Mouse (Mus musculus) stomach, embryonic 16.5 days (tissue): ENCODE measurements around the gene Gm21293. TPM values are rescaled to one million over a fixed set of nuclear protein-coding genes. Genes with fewer than 3 reads are reported as not detected.
"Not testable (repeated sequence)": the region's sequence is repeated elsewhere in the genome, so short reads cannot be mapped to it uniquely, and the experiment has no call there.

Experiments
- ATAC-seq: fragments of 200-750 bp; cut with Nextera tagmentation; 2 replicates; pipeline ENCODE4 v1.8.0; 2017; ENCODE audit warnings: moderate number of reproducible peaks, moderate TSS enrichment; ENCODE audit not compliant: insufficient read depth, low FRiP score
- H3K27ac ChIP-seq: fragments of 300-500 bp; sonication (generic); 2 replicates; pipeline ENCODE4 v1.5.1; 2014; ENCODE audit warnings: low read length
- H3K27me3 ChIP-seq: fragments of 300-500 bp; sonication (generic); 2 replicates; pipeline ENCODE4 v1.6.1; 2014; ENCODE audit warnings: low read length, control low read depth, mixed read lengths; ENCODE audit not compliant: control insufficient read depth, insufficient read depth
- H3K36me3 ChIP-seq: fragments of 300-500 bp; sonication (generic); 2 replicates; pipeline ENCODE4 v1.6.1; 2014; ENCODE audit warnings: low read length; ENCODE audit not compliant: control insufficient read depth, insufficient read depth
- H3K4me1 ChIP-seq: fragments of 300-500 bp; sonication (generic); 2 replicates; pipeline ENCODE4 v1.6.1; 2014; ENCODE audit warnings: low read length, control low read depth, mixed read lengths; ENCODE audit not compliant: control insufficient read depth, insufficient read depth
- H3K4me2 ChIP-seq: fragments of 300-500 bp; sonication (generic); 2 replicates; pipeline ENCODE4 v1.6.1; 2014; ENCODE audit warnings: low read depth, low read length, mixed read lengths
- H3K4me3 ChIP-seq: fragments of 300-500 bp; sonication (generic); replicated peaks from 2 replicates; pipeline ENCODE4 v1.5.1; 2014; ENCODE audit warnings: mild to moderate bottlenecking, low read length
- H3K9ac ChIP-seq: fragments of 300-500 bp; sonication (generic); 2 replicates; pipeline ENCODE4 v1.6.1; 2014; ENCODE audit warnings: low read length
- H3K9me3 ChIP-seq: fragments of 300-500 bp; sonication (generic); replicated peaks from 2 replicates; pipeline ENCODE4 v1.6.1; 2016; ENCODE audit warnings: low read length, control low read depth; ENCODE audit not compliant: control insufficient read depth
- WGBS: fragments of 180-500 bp; shearing (Covaris S2); extraction: QIAGEN DNeasy Blood & Tissue Kit; methylation state at CpG from one replicate; pipeline ENCODE4 v1.1.7; 2014; 5-methylcytosine and 5-hydroxymethylcytosine counted together
- polyA plus RNA-seq: library from polyadenylated mRNA; unstranded; fragments of >200 nt; fragmentation: Nextera tagmentation; extraction: Ambion mirVana; gene quantifications from 2 replicates; pipeline ENCODE4 v1.2.1, GENCODE M21; 2015

Gene Gm21293
- not detected in 2 replicates for polyA plus RNA-seq

DNA sequence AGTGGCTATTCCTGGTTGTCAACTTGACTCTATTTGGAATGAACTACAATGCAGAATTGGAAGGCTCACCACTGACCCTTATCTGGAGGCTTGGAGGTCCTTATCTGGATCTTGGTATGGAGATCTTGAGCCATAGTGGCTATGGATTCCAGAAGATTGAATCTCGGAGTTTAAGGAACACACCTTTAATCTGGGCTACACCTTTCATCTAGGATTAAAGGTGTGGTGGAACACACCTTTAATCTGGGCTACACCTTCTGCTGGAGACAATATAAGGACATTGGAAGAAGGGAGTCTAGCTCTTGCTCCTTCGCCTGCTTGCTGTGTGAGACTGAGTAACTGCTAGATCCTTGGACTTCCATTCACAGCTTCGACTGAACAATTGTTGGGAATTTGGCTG lies at the start of gene Gm21293:
Gm21293 (plus strand) TSS at position 301 of the 400 bp plus-strand sequence.
- H3K9me3 ChIP-seq, H3K27ac ChIP-seq, H3K9ac ChIP-seq, ATAC-seq, H3K27me3 ChIP-seq, H3K4me3 ChIP-seq, H3K36me3 ChIP-seq, H3K4me1 ChIP-seq, H3K4me2 ChIP-seq: not testable (repeated sequence)
- no CpG with 5 or more reads among the region's 3 CpGs for WGBS

DNA sequence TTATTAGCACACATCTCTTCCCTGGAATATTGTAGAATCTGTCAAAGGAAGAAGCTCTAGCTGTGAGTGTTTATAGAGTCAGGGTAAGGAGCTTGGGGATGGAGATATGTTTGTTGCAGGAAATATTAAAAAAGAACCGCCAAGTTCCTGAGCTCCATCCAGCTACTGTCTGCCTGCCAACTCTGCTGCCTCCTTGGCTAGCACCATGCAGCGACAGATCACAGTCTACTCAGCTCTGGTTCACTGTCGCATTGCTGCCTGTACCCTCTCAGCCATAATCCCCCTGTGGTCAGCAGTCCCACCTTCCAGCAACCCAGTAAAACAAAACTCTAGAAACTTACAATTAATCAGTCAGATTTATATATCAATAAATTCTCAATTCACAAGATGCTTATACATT lies 32.7 kb upstream of the Gm21293 start:
- Histone ChIP-seq H3K27me3 (no peaks in the 10 kb centered on the region), H3K27ac (no peak overlapping the region), H3K4me2 (no peak overlapping the region), H3K4me1 (no peaks in the 10 kb centered on the region), H3K9ac (no peak overlapping the region), H3K36me3 (no peaks in the 10 kb centered on the region), H3K4me3 (no peak overlapping the region), H3K9me3 (no peaks in the 10 kb centered on the region)
- 59% methylated on average over 3 of the region's 3 CpGs for WGBS
- no peak for ATAC-seq

DNA sequence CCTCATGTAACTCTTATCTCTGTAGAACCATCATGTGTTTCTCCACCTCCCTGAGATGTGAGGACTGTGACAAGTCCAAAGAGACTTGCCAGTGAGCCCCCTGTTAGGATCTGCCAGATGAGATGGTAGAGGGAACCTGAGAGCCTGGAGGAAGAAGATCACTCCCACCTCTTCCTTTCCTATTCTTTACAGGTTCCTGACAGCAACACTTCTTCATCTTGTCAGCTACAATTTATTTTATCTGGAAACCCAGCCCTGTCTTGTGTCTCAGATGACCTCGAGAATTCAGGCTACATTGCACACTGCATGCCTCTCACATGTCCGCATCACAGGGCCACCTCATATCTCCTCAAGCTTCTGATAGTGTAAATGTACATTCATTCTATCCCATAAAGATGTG lies 24.5 kb upstream of the Gm21293 start:
- no peak overlapping the region for H3K9ac ChIP-seq

DNA sequence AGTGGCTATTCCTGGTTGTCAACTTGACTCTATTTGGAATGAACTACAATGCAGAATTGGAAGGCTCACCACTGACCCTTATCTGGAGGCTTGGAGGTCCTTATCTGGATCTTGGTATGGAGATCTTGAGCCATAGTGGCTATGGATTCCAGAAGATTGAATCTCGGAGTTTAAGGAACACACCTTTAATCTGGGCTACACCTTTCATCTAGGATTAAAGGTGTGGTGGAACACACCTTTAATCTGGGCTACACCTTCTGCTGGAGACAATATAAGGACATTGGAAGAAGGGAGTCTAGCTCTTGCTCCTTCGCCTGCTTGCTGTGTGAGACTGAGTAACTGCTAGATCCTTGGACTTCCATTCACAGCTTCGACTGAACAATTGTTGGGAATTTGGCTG lies 8.4 kb downstream of the Gm21293 start, which contains the start of gene Gm6763:
Gm6763 (plus strand) TSS at position 301 of the 400 bp plus-strand sequence.
- no CpG with 5 or more reads among the region's 3 CpGs for WGBS
- H3K27ac ChIP-seq, H3K9ac ChIP-seq, H3K27me3 ChIP-seq, H3K36me3 ChIP-seq, H3K4me3 ChIP-seq, H3K9me3 ChIP-seq, H3K4me2 ChIP-seq, ATAC-seq, H3K4me1 ChIP-seq: not testable (repeated sequence)

More for the DNA sequence above, 24.5 kb upstream of the Gm21293 start:
- H3K4me2 ChIP-seq: no peak overlapping the region
- ATAC-seq: no peak
- H3K36me3 ChIP-seq: no peaks in the 10 kb centered on the region
- no peaks in the 10 kb centered on the region for H3K9me3 ChIP-seq
- 53% methylated on average over 2 of the region's 2 CpGs for WGBS
- H3K4me3 ChIP-seq: no peak overlapping the region
- H3K4me1 ChIP-seq: no peaks in the 10 kb centered on the region
- no peak overlapping the region for H3K27ac ChIP-seq
- H3K27me3 ChIP-seq: no peaks in the 10 kb centered on the region

DNA sequence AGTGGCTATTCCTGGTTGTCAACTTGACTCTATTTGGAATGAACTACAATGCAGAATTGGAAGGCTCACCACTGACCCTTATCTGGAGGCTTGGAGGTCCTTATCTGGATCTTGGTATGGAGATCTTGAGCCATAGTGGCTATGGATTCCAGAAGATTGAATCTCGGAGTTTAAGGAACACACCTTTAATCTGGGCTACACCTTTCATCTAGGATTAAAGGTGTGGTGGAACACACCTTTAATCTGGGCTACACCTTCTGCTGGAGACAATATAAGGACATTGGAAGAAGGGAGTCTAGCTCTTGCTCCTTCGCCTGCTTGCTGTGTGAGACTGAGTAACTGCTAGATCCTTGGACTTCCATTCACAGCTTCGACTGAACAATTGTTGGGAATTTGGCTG lies 16.9 kb downstream of the Gm21293 start, which contains the start of gene Gm8764:
Gm8764 (plus strand) TSS at position 301 of the 400 bp plus-strand sequence.
- not testable (repeated sequence) for H3K4me2 ChIP-seq, H3K4me3 ChIP-seq, H3K9me3 ChIP-seq, H3K27ac ChIP-seq, H3K4me1 ChIP-seq, H3K9ac ChIP-seq, H3K27me3 ChIP-seq, ATAC-seq, H3K36me3 ChIP-seq
- WGBS: no CpG with 5 or more reads among the region's 3 CpGs

DNA sequence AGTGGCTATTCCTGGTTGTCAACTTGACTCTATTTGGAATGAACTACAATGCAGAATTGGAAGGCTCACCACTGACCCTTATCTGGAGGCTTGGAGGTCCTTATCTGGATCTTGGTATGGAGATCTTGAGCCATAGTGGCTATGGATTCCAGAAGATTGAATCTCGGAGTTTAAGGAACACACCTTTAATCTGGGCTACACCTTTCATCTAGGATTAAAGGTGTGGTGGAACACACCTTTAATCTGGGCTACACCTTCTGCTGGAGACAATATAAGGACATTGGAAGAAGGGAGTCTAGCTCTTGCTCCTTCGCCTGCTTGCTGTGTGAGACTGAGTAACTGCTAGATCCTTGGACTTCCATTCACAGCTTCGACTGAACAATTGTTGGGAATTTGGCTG lies 25.4 kb downstream of the Gm21293 start, which contains the start of gene Gm21304:
Gm21304 (plus strand) TSS at position 301 of the 400 bp plus-strand sequence.
- not testable (repeated sequence) for H3K36me3 ChIP-seq, H3K9me3 ChIP-seq, H3K4me2 ChIP-seq, H3K27ac ChIP-seq, ATAC-seq, H3K4me3 ChIP-seq, H3K9ac ChIP-seq, H3K4me1 ChIP-seq, H3K27me3 ChIP-seq
- WGBS: no CpG with 5 or more reads among the region's 3 CpGs

DNA sequence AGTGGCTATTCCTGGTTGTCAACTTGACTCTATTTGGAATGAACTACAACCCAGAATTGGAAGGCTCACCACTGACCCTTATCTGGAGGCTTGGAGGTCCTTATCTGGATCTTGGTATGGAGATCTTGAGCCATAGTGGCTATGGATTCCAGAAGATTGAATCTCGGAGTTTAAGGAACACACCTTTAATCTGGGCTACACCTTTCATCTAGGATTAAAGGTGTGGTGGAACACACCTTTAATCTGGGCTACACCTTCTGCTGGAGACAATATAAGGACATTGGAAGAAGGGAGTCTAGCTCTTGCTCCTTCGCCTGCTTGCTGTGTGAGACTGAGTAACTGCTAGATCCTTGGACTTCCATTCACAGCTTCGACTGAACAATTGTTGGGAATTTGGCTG lies 33.9 kb downstream of the Gm21293 start, which contains the start of gene Gm21312:
Gm21312 (plus strand) TSS at position 301 of the 400 bp plus-strand sequence.
- H3K4me2 ChIP-seq, H3K27ac ChIP-seq, H3K4me3 ChIP-seq, H3K9ac ChIP-seq, ATAC-seq, H3K36me3 ChIP-seq, H3K4me1 ChIP-seq, H3K27me3 ChIP-seq, H3K9me3 ChIP-seq: not testable (repeated sequence)
- no CpG with 5 or more reads among the region's 3 CpGs for WGBS

DNA sequence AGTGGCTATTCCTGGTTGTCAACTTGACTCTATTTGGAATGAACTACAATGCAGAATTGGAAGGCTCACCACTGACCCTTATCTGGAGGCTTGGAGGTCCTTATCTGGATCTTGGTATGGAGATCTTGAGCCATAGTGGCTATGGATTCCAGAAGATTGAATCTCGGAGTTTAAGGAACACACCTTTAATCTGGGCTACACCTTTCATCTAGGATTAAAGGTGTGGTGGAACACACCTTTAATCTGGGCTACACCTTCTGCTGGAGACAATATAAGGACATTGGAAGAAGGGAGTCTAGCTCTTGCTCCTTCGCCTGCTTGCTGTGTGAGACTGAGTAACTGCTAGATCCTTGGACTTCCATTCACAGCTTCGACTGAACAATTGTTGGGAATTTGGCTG lies 42.4 kb downstream of the Gm21293 start, which contains the start of gene Gm20765:
Gm20765 (plus strand) TSS at position 301 of the 400 bp plus-strand sequence.
- H3K27ac ChIP-seq, H3K4me3 ChIP-seq, H3K4me1 ChIP-seq, H3K9me3 ChIP-seq, H3K4me2 ChIP-seq, H3K36me3 ChIP-seq, H3K27me3 ChIP-seq, H3K9ac ChIP-seq, ATAC-seq: not testable (repeated sequence)
- WGBS: no CpG with 5 or more reads among the region's 3 CpGs

DNA sequence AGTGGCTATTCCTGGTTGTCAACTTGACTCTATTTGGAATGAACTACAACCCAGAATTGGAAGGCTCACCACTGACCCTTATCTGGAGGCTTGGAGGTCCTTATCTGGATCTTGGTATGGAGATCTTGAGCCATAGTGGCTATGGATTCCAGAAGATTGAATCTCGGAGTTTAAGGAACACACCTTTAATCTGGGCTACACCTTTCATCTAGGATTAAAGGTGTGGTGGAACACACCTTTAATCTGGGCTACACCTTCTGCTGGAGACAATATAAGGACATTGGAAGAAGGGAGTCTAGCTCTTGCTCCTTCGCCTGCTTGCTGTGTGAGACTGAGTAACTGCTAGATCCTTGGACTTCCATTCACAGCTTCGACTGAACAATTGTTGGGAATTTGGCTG lies 51.0 kb downstream of the Gm21293 start, which contains the start of gene Gm4340:
Gm4340 (plus strand) TSS at position 301 of the 400 bp plus-strand sequence.
- H3K27ac ChIP-seq, ATAC-seq, H3K9ac ChIP-seq, H3K4me3 ChIP-seq, H3K4me2 ChIP-seq, H3K27me3 ChIP-seq, H3K4me1 ChIP-seq, H3K36me3 ChIP-seq, H3K9me3 ChIP-seq: not testable (repeated sequence)
- no CpG with 5 or more reads among the region's 3 CpGs for WGBS
